Mouse (Mus musculus): Measurements from ENCODE around the gene Zfp691.

Zfp691 gene

DNA sequence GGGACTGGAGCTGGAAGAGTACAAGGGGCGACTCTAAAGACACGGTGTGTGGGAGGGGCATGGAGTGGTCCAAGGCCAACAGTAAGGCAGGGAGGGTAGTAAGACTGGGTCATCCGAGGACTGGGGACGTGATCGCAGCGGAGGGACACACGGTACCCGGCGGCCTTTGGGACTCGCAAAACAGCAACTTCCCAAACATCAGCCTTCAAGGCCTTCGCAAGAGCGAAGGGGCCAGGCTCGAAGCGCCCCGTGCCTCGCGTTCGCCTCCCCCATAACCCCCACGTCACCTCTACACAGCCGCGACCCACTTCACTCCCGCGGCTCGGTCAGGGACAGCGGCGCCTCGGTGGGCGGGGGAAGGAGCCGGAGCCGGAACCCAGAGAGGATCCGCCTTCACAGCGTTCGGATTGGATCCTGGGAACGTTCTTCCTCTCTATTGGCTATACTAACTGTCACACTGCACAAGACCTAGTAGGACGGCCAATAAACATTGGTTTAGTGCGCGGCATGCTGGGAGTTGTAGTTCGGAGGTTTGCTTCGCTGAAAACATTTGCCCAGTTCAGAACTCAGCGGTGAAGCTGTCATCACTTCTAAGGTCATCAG, at the start of gene Zfp691:
Gene Zfp691, minus strand, starts transcription at position 345 of the 603 bp plus-strand sequence.
- peak; percentile 70 for DNase-seq (ENCODE audit: low spot score)

DNA sequence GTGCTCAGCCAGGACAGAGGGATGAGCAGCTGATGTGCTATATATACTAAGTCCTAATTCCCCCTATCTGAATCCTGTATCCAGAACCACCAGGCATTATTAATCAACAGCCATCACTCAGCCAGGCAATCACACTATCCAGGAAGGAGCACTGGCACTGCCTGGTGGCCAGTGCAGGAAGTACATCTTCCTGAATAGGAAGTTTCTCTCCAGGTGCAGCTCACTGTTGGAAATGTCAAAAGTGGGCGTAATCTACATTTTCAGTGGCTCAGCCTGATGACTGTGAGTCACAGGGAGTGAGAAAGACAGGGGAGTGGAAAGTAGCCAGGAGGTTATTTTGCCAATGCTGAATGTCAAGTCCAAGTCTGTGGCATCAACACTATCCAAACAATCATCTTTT, 49.7 kb upstream of the Zfp691 start:
- DNase-seq (ENCODE audit: low spot score), result no peak

DNA sequence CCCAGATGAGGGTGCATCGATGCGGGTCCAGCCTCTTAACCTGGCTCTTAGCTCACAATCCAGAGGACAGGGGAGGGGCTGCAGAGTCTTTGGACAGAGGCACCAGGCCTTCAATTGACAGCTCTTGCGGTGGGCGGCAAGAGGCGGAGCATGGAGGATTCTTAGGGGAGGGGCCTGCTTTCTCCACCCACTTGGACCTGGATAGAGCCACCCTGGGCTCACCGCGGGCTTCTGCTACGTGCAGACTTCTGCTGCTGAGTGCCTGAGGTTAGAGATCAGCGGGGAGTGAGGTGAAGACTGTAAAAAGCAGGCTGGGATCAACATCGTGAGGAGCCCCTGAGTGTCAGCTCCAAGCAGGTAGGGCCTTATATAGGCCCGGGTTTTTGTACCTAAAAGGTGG, 44.2 kb upstream of the Zfp691 start, which contains the start of gene Tmem269:
Gene Tmem269, minus strand, starts transcription at position 49 of the 400 bp plus-strand sequence.
- no peak for DNase-seq (ENCODE audit: low spot score)

DNA sequence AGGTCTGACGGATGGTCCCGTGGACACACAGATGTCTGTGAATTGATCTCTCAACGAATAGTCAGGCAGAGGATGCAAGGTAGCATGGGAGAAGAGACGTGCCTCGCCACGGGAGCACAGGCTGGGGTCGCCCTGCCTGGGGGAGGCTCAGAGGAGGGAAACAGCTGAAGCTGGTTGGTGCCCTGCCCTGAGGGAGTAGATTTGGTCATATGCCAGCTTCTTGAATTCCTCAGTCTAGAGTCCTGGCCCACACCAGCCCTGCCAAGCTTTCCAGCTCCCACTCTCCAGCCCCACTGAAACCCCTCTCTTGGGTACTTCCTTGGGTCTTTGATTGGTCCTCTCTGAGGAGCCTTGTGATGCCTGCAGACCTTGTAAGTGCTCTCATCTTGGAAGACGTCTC, 42.7 kb upstream of the Zfp691 start:
- DNase-seq (ENCODE audit: low spot score), result no peak

DNA sequence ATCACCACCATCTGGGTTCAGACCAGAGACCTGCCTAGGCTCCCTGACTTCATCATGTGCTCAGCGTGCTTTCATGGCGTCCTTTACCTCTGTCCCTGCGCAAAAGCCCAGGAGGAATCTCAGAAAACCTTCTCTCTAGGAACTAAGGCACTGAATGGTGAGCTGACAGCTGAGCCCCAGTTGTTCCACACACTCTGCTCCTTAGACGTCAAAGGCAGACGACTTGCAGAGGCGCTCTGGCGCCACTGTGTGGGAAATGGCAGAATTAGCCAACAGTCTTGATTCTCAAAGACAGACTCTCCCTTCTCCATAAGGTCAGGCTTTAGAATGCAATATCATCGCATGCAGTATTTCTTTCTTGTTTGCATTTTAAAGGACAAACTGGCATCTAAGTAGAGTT, 30.7 kb upstream of the Zfp691 start:
- DNase-seq (ENCODE audit: low spot score), result no peak

DNA sequence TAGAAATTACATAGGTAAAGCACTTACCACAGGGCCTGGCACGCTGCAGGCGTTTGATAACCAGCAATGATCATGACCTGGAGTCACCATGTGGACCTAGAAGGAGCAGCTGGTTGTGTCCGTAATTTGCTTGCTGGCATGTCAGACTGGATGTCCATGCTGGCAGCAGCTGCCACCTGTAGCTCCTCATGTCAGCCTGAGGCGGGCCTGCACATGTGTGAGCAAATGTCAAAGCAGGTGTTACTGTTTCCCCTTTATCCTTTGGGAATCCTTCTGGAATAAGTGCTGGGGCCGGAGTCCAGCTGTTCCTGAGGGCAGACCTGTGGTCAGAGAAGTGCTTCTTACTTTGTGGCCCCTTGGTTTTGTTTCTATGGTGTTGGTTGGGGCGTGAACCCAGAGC, 24.1 kb upstream of the Zfp691 start:
- no peak for DNase-seq (ENCODE audit: low spot score)

DNA sequence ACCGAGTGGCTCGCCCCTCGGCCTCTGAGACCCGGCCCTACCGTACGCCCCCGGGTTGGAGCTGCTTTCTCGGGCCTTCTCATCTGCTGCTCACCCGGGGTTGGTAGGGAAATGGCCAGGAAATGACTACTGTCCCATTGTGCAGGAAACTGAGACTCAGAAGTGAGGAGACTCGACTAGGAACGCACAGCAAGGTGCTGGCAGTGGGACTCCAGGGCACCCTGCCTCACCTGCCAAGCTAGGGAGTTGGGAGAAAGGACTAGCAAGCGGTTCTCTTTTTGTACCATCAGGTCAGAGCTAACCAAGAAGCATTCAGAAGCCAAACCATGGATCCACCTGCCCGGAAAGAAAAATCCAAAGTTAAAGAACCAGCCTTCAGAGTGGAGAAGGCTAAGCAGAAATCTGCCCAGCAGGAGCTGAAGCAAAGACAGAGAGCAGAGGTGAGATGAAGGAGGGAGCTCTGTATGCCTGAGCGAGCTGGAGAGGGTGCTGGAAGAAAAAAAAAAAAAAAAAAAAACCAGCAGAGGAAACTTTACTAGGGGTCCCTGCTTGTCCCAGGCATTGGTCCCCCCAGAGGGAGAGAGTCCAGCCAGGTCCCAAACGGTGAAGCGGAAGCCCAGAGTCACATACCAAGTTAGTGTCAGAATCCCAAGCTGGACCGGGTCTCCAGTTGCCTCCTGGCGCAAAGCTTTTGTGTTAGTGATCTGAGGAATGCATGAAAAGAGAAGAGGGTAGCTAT, 21.8 kb upstream of the Zfp691 start:
- DNase-seq (ENCODE audit: low spot score), result no peak

DNA sequence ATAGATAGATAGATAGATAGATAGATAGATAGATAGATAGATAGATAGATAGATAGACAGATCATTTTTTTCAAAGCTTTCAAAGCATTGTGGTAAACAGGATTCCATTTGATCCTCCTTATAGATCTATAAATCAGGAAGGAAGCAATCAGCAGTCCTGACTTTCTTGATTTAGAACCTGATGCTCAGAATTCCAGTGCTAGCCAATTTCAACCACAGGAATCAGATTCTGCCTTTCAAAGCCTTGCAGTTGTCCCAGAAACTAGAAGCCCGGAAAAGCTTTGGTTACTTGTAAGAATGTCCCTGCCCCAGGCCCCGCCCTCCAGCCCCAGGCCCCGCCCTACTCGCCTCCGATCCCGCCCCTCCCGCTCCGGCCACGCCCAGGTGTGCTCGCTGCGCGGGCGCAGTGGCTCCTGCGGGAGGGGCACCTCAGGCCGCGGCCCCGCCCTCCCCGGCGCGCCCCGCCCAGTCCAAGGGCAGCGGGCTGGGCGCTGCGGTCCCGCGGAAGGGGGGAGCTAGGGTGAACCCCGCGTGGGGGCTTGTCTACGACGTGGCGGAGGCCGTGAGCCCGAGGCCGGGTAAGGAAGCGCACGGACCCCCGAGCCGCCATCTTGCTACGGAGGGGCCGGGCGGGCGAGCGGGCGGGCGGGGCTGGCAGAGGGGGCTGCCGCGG, 21.1 kb upstream of the Zfp691 start, which contains the start of gene Svbp:
Gene Svbp, plus strand, starts transcription at position 398 of the 673 bp plus-strand sequence.
- peak; percentile 66 for DNase-seq (ENCODE audit: low spot score)

DNA sequence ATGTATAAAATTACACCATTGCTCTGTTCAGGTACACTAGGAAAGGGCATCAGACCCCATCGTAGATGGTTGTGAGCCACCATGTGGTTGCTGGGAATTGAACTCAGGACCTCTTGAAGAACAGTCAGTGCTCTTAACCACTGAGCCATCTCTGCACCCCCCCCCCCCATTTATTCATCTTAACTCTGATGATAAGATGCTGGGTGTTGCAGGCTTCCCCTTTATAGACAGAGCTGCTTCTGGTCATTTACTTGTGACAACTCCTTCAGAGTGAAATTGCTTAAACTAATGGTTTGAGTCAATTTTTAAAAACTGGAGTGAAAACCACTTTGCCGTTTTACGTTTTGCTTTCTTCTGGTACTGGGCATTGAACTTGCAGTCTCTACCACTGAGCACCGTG, 18.8 kb upstream of the Zfp691 start:
- DNase-seq (ENCODE audit: low spot score), result no peak

DNA sequence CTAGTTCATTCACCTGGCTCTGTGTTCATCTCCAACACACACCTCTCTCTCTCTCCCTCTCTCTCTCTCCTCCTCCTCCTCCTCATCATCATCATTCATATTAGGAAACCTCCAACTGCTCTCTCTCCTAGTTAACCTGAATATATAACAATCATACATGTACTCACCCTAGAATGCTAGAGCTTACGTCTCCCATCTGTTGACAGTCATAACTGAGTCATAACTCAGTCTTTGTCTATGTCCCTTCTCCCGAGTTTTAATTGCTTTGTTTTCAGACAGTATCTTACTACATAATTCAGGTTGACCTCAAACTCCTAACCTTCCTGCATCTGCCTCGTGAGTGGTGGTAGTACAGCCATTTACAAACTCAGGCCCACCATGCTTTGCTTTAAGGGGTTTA, 17.3 kb upstream of the Zfp691 start:
- DNase-seq (ENCODE audit: low spot score), result no peak

DNA sequence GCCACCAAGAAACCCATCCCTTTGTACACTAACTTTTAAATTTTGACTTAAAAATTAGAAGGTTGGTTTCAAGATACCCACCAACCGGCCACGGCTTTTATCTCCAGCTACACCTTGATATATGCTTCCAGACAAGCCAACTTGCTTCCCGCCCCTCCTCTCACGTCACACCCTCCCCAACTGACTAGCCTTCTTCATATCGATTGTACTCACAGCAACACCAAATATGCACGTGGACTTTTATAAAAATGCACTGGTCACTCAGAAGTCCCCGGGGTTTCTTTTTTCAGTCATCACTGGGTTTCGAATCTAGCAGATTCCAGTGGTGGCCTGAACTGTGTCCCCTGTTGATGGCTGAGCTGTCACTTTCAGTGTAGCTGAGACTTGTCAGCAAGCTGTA, 16.6 kb upstream of the Zfp691 start:
- no peak for DNase-seq (ENCODE audit: low spot score)

DNA sequence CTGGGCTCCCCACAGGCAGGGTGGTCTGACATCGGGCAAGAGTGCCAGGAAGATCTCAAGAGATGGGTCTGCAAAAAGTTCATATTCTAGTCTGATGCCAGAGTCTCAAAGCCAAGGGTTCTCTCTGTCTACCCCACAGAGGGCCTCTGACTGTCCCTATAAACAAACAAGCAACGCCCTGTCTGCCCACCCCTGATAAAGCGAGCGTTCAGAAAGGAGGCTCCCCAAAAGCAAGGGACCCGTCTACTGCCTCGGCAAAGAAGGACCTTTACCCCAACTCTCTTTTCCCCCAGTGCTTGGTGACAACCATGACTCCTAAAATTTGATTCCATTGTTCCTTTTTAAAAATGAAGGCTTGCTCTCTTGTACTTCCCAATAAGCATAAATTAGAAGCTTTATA, 15.9 kb upstream of the Zfp691 start, which contains the start of gene Ermap:
Gene Ermap, minus strand, starts transcription at position 148 of the 400 bp plus-strand sequence.
- no peak for DNase-seq (ENCODE audit: low spot score)

DNA sequence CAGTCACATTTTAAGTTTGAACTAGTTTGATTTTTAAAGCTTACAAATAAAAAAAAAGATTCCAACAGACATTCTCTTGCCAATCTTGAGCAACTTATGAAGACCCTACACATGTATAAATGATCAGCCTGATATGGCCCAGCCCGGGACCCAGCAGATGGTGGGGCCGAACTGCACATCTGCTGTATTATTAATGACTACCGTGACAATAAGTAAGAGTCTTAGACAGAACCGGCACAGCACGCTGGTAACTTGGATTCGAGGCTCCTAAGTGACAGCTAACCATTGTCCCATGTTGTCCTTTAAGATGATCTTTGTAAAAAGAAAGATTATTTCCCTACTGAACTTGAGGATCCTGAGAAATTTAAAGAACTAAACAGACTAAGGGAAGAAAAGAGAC, 15.4 kb upstream of the Zfp691 start:
- no peak for DNase-seq (ENCODE audit: low spot score)

DNA sequence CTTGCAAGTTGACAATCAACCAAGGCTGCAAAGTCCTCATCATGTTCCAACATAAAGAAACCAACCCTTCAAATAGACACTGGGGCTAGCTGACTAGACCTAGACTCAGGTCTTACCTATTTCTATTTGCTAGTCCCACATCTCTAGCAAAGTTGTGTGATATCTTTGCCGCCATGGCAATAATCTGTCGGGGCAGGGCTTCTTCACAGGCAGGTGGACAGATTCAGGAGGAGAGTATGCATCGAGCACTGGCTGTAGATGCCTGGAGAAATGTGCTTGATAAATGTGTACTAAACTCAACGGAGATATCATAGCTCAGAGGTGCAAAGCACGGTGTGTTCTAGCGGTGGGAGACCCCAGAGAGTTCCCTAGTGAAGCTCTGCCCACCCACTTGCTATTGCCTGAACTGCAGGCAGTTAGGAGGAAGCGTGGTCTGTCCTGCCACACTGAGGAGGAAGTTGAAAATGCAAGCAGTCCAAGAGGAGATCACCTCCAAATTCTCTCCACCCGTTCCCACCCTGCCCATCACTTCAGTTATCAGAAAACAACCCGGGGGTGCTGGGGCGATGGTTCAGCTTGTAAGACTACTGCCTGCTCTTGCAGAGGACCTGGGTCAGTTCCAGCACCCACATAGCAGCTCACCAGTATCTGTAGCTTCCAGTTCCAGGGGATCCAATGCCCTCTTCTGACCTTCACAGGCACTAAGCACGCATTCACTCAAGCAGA, 14.2 kb upstream of the Zfp691 start:
- DNase-seq (ENCODE audit: low spot score), result no peak

DNA sequence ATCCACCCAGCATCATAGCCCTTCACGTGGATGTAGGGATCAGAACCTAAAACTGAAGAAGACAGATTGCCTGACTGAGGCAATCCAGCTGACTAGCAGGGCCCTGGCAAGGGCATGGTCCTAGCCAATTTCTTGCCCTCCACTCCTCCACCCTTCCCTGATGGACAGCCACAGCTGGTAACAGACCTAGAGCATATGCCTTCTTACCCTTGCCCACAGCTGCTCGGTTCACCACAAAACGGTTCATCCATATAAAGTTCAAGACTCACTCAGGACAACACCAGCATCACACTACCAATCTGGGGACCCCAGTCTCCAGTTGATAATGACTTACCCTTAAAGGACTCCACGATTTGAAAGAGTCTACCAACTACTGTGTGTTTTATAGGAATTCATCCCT, 11.8 kb upstream of the Zfp691 start:
- no peak for DNase-seq (ENCODE audit: low spot score)

DNA sequence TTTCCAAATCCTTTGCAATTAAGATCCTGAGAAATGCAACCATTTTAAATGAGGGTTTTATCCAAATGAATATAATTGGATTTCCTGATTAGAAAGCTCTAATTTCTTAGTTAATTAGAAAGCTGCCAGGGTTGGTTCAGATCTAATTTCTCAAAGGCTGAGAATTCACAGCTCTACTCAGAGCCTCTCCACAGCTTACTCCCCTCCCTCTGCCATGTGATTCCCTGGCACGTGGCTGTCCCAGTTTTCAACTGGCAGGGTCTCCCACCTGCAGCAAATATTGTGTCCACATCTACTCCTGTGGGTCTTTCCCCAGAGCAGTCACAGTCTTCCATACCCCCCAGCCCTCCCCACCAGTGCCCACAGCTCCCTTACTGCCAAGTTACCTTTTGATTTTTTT, 9.5 kb upstream of the Zfp691 start:
- DNase-seq (ENCODE audit: low spot score), result no peak

DNA sequence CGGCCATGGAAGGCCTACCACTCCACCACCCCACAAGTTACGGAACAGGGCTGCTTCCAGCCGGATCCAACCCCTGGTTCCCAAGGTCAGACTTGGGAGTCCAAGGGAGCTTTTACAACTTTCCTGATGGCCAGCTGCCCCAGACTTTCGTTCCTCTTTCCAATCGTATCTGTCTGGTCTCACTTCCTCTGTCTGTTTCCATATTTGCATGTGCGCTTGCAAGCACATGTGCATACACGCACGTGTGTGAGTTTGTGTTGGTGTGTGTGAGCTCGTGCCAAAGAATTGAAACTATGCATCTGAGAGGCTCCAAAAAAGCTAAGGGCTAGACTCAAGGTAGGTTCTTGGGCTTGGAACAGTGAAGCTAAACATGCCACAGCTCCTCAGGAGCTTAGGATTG, 7.5 kb upstream of the Zfp691 start:
- DNase-seq (ENCODE audit: low spot score), result no peak

DNA sequence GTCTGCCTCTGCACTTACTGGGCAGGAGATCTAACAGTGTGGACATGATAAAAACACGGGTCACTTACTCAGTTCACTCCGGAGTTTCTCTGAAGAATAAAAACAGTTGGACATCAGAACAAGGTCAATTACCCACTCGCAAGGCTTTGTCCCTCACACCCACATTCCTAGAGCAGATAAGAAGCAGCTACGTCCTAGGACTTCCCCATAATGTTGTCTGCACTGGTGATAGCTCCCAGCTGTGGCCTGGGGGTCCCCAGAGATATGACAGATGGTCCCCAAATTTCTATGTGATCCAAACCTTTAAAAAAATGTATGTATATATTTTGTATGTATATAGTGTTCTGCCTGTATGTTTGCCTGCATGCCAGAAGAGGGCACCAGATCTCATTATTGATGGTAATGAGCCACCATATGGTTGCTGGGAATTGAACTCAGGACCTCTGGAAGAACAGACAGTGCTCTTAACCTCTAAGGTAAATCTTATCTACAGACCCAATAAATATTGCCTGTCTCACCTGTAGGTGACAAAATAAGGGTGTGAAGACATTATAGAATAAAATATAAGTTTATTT, 6.2 kb upstream of the Zfp691 start:
- DNase-seq (ENCODE audit: low spot score), result no peak

DNA sequence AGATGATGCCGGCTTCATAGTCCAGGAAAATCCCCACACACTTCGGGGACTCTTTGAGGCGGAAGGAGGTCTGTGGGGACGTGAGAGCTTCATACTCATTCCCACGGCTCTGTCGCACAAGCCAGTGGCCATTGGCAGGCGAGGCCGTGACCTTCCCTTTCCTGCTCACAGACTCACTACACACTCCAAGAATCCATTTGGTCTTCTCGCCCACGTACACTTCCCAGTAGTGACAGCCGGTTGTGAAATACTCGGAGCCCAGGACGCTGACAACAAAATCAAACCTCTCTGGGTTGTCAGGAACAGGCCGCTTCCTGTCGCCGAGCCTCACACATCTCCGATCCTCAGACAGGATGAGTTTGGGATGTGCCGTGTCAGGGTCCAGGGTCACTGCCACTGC, 4.3 kb upstream of the Zfp691 start:
- DNase-seq (ENCODE audit: low spot score), result no peak

DNA sequence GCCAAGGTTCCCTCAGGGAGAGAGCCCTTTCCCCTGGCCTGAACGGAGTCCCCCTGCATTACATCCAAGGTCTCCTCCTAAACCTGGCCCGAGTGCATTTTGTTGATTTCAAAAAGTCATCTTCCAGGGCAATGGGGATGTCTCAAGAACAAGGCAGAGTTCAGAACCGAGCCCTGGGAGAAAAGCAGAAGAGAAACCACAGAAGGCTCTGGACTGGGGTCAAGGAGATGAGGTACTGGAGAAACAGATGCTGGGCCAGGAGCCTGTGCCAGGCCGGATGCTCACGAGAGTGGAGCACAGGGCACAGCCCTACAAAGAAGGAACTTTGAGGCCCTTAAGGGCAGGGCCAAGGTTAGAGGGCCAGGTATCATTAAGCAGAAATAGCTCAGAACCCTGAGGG, 3.7 kb upstream of the Zfp691 start:
- DNase-seq (ENCODE audit: low spot score), result no peak

DNA sequence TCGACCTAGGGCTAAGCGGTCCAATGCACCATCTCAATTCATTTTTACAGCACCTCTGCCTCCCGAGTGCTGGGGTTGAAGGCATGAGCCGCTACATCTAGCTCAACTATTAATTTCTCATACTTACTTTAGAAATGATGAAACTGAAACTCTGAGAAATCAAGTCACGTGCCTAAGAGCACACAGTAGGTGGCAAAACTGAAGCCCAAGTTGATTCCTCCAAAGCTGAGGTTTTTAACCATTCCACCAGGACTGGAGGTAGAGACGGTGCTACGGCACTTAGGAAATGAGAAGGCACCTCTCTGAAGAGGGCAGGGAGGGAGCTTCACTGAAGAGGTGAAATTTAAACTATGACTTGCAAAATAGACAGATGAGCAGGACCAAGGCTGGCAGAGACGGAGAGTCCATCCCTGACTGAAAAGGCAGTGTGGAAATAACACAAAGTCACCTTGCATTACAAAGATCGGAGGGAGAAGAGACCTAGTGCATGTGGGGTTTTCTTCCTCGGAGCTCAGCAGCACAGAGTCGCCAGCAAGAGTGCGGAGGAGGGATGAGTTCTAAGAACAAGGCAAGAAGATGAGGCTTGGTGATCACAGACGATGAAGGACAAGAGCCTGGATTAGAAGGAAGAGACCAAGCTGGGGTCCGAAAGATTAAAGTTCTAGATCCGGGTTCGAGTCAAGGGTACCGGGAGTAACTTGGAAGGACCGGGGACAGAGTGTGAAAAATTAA, 910 bp downstream of the Zfp691 start:
- no peak for DNase-seq (ENCODE audit: low spot score)
